Mouse (Mus musculus) lung, embryonic 14.5 days (tissue): ENCODE results near the gene Aldh6a1. TPM values are rescaled to one million over a fixed set of nuclear protein-coding genes. Genes with fewer than 3 reads are reported as not detected.

Source experiments
- ATAC-seq: fragments of 200-750 bp; cut with Nextera tagmentation; 2 replicates; pipeline ENCODE4 v1.8.0; 2017; ENCODE audit warnings: mild to moderate bottlenecking, moderate TSS enrichment, moderate library complexity; ENCODE audit not compliant: insufficient read depth
- DNase-seq: peaks from one replicate; pipeline ENCODE4 v3.0.0-alpha.2; 2015
- H3K27ac ChIP-seq: fragments of 300-500 bp; sonication (generic); 2 replicates; pipeline ENCODE4 v1.5.1; 2014; ENCODE audit warnings: low read depth, mild to moderate bottlenecking, moderate library complexity
- H3K27me3 ChIP-seq: fragments of 300-500 bp; sonication (generic); 2 replicates; pipeline ENCODE4 v1.6.1; 2014; ENCODE audit warnings: low read length, control low read depth; ENCODE audit not compliant: insufficient read depth
- H3K36me3 ChIP-seq: fragments of 300-500 bp; sonication (generic); 2 replicates; pipeline ENCODE4 v1.6.1; 2014; ENCODE audit warnings: control low read depth; ENCODE audit not compliant: insufficient read depth
- H3K4me1 ChIP-seq: fragments of 300-500 bp; sonication (generic); 2 replicates; pipeline ENCODE4 v1.6.1; 2014; ENCODE audit warnings: antibody characterized with exemption, control low read depth; ENCODE audit not compliant: insufficient read depth
- H3K4me2 ChIP-seq: fragments of 300-500 bp; sonication (generic); 2 replicates; pipeline ENCODE4 v1.6.1; 2014; ENCODE audit warnings: mild to moderate bottlenecking
- H3K4me3 ChIP-seq: fragments of 300-500 bp; sonication (generic); 2 replicates; pipeline ENCODE4 v1.5.1; 2014; ENCODE audit warnings: low read depth, low read length
- H3K9ac ChIP-seq: fragments of 300-500 bp; sonication (generic); 2 replicates; pipeline ENCODE4 v1.6.1; 2014
- H3K9me3 ChIP-seq: fragments of 300-500 bp; sonication (generic); 2 replicates; pipeline ENCODE4 v1.6.1; 2016; ENCODE audit warnings: low read depth, low read length, control low read depth
- CTCF ChIP-seq: IDR thresholded peaks from 2 replicates; pipeline ENCODE4 v1.5.1; 2016; ENCODE audit warnings: antibody characterized with exemption, low read depth
- WGBS: fragments of 180-500 bp; shearing (Covaris S2); extraction: QIAGEN DNeasy Blood & Tissue Kit; methylation state at CpG from one replicate; pipeline ENCODE4 v1.1.7; 2014; 5-methylcytosine and 5-hydroxymethylcytosine counted together
- polyA plus RNA-seq: library from polyadenylated mRNA; unstranded; fragments of >200 nt; fragmentation: Nextera tagmentation; extraction: Ambion mirVana; gene quantifications from 2 replicates; pipeline ENCODE4 v1.2.1, GENCODE M21; 2014

The Aldh6a1 gene
- polyA plus RNA-seq, 1 experiment from 2014 or later: 32.8 TPM

GRCm38 (mm10) chr12:84382369-84382768, 68.4 kb downstream of the Aldh6a1 start:
- 0 out of 2 replicates have a peak, but pooled peaks cover 3% of the 10 kb centered on the region for H3K36me3 ChIP-seq
- DNase-seq: no peak
- H3K27ac ChIP-seq: no peak overlapping the region
- no peak overlapping the region for H3K9ac ChIP-seq
- no peak for TF ChIP-seq CTCF
- H3K4me3 ChIP-seq: no peak overlapping the region
- WGBS: 78% methylated on average over 4 of the region's 4 CpGs
- ATAC-seq: no peak
- no peak overlapping the region for H3K4me2 ChIP-seq
- H3K4me1 ChIP-seq: 0 out of 2 replicates have a peak, but pooled peaks cover 3% of the 10 kb centered on the region
- no peaks in the 10 kb centered on the region for H3K9me3 ChIP-seq
- no peaks in the 10 kb centered on the region for H3K27me3 ChIP-seq

Other genes with a start within 250 kb of the Aldh6a1 start
- 11.3 and 12.3 TPM in 2 replicates for gene Elmsan1, start 232.1 kb downstream of the Aldh6a1 start, polyA plus RNA-seq
- 17.2 and 19.6 TPM in 2 replicates for gene Ptgr2, start 165.8 kb downstream of the Aldh6a1 start, polyA plus RNA-seq
- 81.3 and 82.7 TPM in 2 replicates for gene Zfp410, start 134.2 kb downstream of the Aldh6a1 start, polyA plus RNA-seq
- gene Coq6, start 89.3 kb downstream of the Aldh6a1 start, polyA plus RNA-seq: 45.8 and 51.1 TPM in 2 replicates
- gene Fam161b, start 89.2 kb downstream of the Aldh6a1 start, polyA plus RNA-seq: 3.0 and 3.5 TPM in 2 replicates
- 15.4 and 18.0 TPM in 2 replicates for gene Entpd5, start 42.0 kb downstream of the Aldh6a1 start, polyA plus RNA-seq
- 0.96 and 1.5 TPM in 2 replicates for gene Bbof1, start 41.9 kb downstream of the Aldh6a1 start, polyA plus RNA-seq
- 21.1 and 22.1 TPM in 2 replicates for gene Rnf113a2, start 33.8 kb downstream of the Aldh6a1 start, polyA plus RNA-seq
- gene Lin52, start 418 bp upstream of the Aldh6a1 start, polyA plus RNA-seq: 21.8 and 22.5 TPM in 2 replicates
- 0.05 TPM in 1 of 2 replicates, not detected in the other for gene Vsx2, start 118.8 kb upstream of the Aldh6a1 start, polyA plus RNA-seq
- 8.7 and 11.3 TPM in 2 replicates for gene Abcd4, start 166.4 kb upstream of the Aldh6a1 start, polyA plus RNA-seq
- gene Vrtn, start 190.0 kb upstream of the Aldh6a1 start, polyA plus RNA-seq: not detected in 2 replicates
- gene Syndig1l, start 247.8 kb upstream of the Aldh6a1 start, polyA plus RNA-seq: not detected in 2 replicates